Mouse (Mus musculus) liver, adult 2 months (tissue): ENCODE results near the gene Dnajc5.

Source experiments
- CTCF ChIP-seq: fragments of 200-500 bp; IDR thresholded peaks from 2 replicates; pipeline ENCODE4 v1.5.1; 2011; ENCODE audit warnings: low read depth, low read length, control low read depth
- POLR2A ChIP-seq: fragments of 200-500 bp; IDR thresholded peaks from 2 replicates; pipeline ENCODE4 v1.6.1; 2011; ENCODE audit warnings: low read length, control low read depth; ENCODE audit not compliant: insufficient read depth; ENCODE audit errors: extremely low read depth

DNA sequence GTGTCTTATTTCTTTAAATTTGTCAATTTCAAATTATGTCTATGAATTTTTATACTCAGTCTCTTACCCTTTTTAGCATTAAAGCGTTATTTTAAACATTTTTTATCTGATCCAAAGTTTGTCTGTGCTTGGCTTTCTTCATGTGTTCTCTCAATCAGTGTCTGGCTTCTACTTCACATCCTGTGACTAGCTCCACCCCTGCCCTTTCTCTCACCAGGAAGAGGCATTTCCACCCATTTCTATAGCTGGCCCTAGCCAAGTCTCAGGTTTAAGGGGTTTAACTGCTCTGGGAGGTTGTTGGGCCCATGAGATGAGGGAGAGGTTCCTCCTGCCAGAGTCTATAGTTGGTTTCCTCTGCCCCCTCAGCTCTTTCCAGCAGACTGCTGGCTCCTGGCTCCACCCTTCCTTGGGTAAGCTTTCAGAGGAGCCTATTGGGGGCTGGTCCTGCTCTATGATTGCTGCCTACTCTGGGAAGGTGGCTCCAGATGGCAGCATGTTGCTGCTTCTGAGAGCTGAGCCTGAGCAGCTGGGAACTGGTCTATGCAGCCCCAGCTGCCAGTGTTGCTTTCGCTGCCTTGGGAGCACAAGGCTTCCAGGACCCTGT, 17.3 kb downstream of the Dnajc5 start:
- TF ChIP-seq POLR2A = no peak
- no peak for TF ChIP-seq CTCF
